Mouse (Mus musculus) kidney, postnatal 0 days (tissue): Measurements from ENCODE around the gene Abcc4. TPM values are rescaled to one million over a fixed set of nuclear protein-coding genes. Genes with fewer than 3 reads are reported as not detected.

ENCODE experiments used
- ATAC-seq: fragments of 200-750 bp; cut with Nextera tagmentation; replicated peaks from 2 replicates; pipeline ENCODE4 v1.8.0; 2017; ENCODE audit warnings: low read depth, moderate number of reproducible peaks, moderate TSS enrichment, moderate library complexity; ENCODE audit not compliant: low FRiP score
- DNase-seq: peaks from one replicate; pipeline ENCODE4 v3.0.0-alpha.2; 2016; ENCODE audit warnings: low spot score
- H3K27ac ChIP-seq: fragments of 300-500 bp; sonication (generic); 2 replicates; pipeline ENCODE4 v1.5.1; 2014; ENCODE audit warnings: mild to moderate bottlenecking
- H3K27me3 ChIP-seq: fragments of 300-500 bp; sonication (generic); 2 replicates; pipeline ENCODE4 v1.6.1; 2014; ENCODE audit warnings: low read length, mixed read lengths; ENCODE audit not compliant: insufficient read depth
- H3K36me3 ChIP-seq: fragments of 300-500 bp; sonication (generic); 2 replicates; pipeline ENCODE4 v1.6.1; 2014; ENCODE audit warnings: low read length, mixed read lengths; ENCODE audit not compliant: insufficient read depth
- H3K4me1 ChIP-seq: fragments of 300-500 bp; sonication (generic); replicated peaks from 2 replicates; pipeline ENCODE4 v1.6.1; 2014; ENCODE audit warnings: antibody characterized with exemption, low read length, mixed read lengths; ENCODE audit not compliant: insufficient read depth
- H3K4me2 ChIP-seq: fragments of 300-500 bp; sonication (generic); 2 replicates; pipeline ENCODE4 v1.6.1; 2014; ENCODE audit warnings: mild to moderate bottlenecking, low read length, moderate library complexity, mixed read lengths
- H3K4me3 ChIP-seq: fragments of 300-500 bp; sonication (generic); replicated peaks from 2 replicates; pipeline ENCODE4 v1.5.1; 2014; ENCODE audit warnings: low read depth, low read length
- H3K9ac ChIP-seq: fragments of 300-500 bp; sonication (generic); 2 replicates; pipeline ENCODE4 v1.6.1; 2014; ENCODE audit warnings: low read depth, low read length
- H3K9me3 ChIP-seq: fragments of 300-500 bp; sonication (generic); replicated peaks from 2 replicates; pipeline ENCODE4 v1.6.1; 2016; ENCODE audit warnings: low read length, inconsistent platforms, mixed read lengths
- CTCF ChIP-seq: IDR thresholded peaks from 2 replicates; pipeline ENCODE4 v1.5.1; 2016; ENCODE audit warnings: antibody characterized with exemption, low read depth, mild to moderate bottlenecking, moderate library complexity
- WGBS: fragments of 180-500 bp; shearing (Covaris S2); extraction: QIAGEN DNeasy Blood & Tissue Kit; methylation state at CpG from one replicate; pipeline ENCODE4 v1.1.7; 2014; 5-methylcytosine and 5-hydroxymethylcytosine counted together
- polyA plus RNA-seq: library from polyadenylated mRNA; unstranded; fragments of >200 nt; fragmentation: Nextera tagmentation; extraction: Ambion mirVana; gene quantifications from 2 replicates; pipeline ENCODE4 v1.2.1, GENCODE M21; 2015

The Abcc4 gene
- polyA plus RNA-seq, 1 experiment from 2014 or later, result 6.9 TPM

- TF ChIP-seq CTCF, result no peak
- H3K27me3 ChIP-seq, result peaks cover 4% of the 10 kb centered on the region; the same call in 1 of the 2 replicates
- no peaks in the 10 kb centered on the region for H3K4me1 ChIP-seq
- H3K36me3 ChIP-seq, result no peaks in the 10 kb centered on the region
- DNase-seq, result peak; percentile 53
- peak overlapping the region; percentile 95 for H3K4me2 ChIP-seq
- peak overlapping the region; percentile 40 for H3K9ac ChIP-seq
- no peaks in the 10 kb centered on the region for H3K9me3 ChIP-seq
- no peak overlapping the region for H3K27ac ChIP-seq
- ATAC-seq, result 0 out of 2 replicates have a peak, but pooled peaks have one; percentile 13
- 0% methylated on average over 37 of the region's 37 CpGs for WGBS
- peak overlapping the region; percentile 47 for H3K4me3 ChIP-seq
These were observed 232.2 kb downstream of the Abcc4 start for GRCm38 (mm10) chr14:118473831-118474193.

- H3K4me2 ChIP-seq, result peak overlapping the region; percentile 95
- H3K36me3 ChIP-seq, result no peaks in the 10 kb centered on the region
- ATAC-seq, result no peak
- H3K27me3 ChIP-seq, result peaks cover 4% of the 10 kb centered on the region; the same call in 1 of the 2 replicates
- H3K9me3 ChIP-seq, result no peaks in the 10 kb centered on the region
- WGBS, result 17% methylated on average over 20 of the region's 20 CpGs
- H3K27ac ChIP-seq, result no peak overlapping the region
- TF ChIP-seq CTCF, result no peak
- peak; percentile 16 for DNase-seq
- peak overlapping the region; percentile 47 for H3K4me3 ChIP-seq
- H3K9ac ChIP-seq, result peak overlapping the region; percentile 40; the same call in 1 of the 2 replicates
- no peaks in the 10 kb centered on the region for H3K4me1 ChIP-seq
These were observed 232.7 kb downstream of the Abcc4 start for GRCm38 (mm10) chr14:118473188-118473830.

- H3K4me1 ChIP-seq, result no peaks in the 10 kb centered on the region
- no peaks in the 10 kb centered on the region for H3K9me3 ChIP-seq
- no peak overlapping the region for H3K4me3 ChIP-seq
- H3K36me3 ChIP-seq, result no peaks in the 10 kb centered on the region
- H3K4me2 ChIP-seq, result no peak overlapping the region
- ATAC-seq (no peak), DNase-seq (no peak)
- TF ChIP-seq CTCF, result no peak
- WGBS, result 77% methylated on average over 2 of the region's 2 CpGs
- no peaks in the 10 kb centered on the region for H3K27me3 ChIP-seq
- H3K9ac ChIP-seq, result no peak overlapping the region
- no peak overlapping the region for H3K27ac ChIP-seq
These were observed 240.7 kb downstream of the Abcc4 start for GRCm38 (mm10) chr14:118465331-118465730.

- no peak overlapping the region for H3K4me3 ChIP-seq
- no peaks in the 10 kb centered on the region for H3K4me1 ChIP-seq
- no peak overlapping the region for H3K4me2 ChIP-seq
- no peak overlapping the region for H3K9ac ChIP-seq
- 87% methylated on average over 3 of the region's 3 CpGs for WGBS
- no peaks in the 10 kb centered on the region for H3K27me3 ChIP-seq
- no peak overlapping the region for H3K27ac ChIP-seq
- no peak for ATAC-seq
- DNase-seq, result no peak
- no peaks in the 10 kb centered on the region for H3K9me3 ChIP-seq
- H3K36me3 ChIP-seq, result no peaks in the 10 kb centered on the region
- TF ChIP-seq CTCF, result no peak
These were observed 241.6 kb downstream of the Abcc4 start for GRCm38 (mm10) chr14:118464401-118464800.

- ATAC-seq (no peak), DNase-seq (no peak)
- 78% methylated on average over 4 of the region's 4 CpGs for WGBS
- TF ChIP-seq CTCF, result no peak
- Histone ChIP-seq H3K36me3 (no peaks in the 10 kb centered on the region), H3K27ac (no peak overlapping the region), H3K27me3 (no peaks in the 10 kb centered on the region), H3K9ac (no peak overlapping the region), H3K9me3 (no peaks in the 10 kb centered on the region), H3K4me3 (no peak overlapping the region), H3K4me1 (no peaks in the 10 kb centered on the region), H3K4me2 (no peak overlapping the region)
These were observed 253.4 kb downstream of the Abcc4 start for GRCm38 (mm10) chr14:118452572-118452971.

- no peak for TF ChIP-seq CTCF
- Histone ChIP-seq H3K4me1 (peaks cover 10% of the 10 kb centered on the region; the same call in 1 of the 2 replicates), H3K4me3 (no peak overlapping the region), H3K36me3 (no peaks in the 10 kb centered on the region), H3K27ac (no peak overlapping the region), H3K9me3 (no peaks in the 10 kb centered on the region), H3K9ac (no peak overlapping the region), H3K27me3 (peaks cover 38% of the 10 kb centered on the region), H3K4me2 (no peak overlapping the region)
- WGBS, result 59% methylated on average over 8 of the region's 8 CpGs
- ATAC-seq, result no peak
- no peak for DNase-seq
These were observed 265.9 kb downstream of the Abcc4 start for GRCm38 (mm10) chr14:118440155-118440554.
